Mouse (Mus musculus) spleen, adult 12 weeks (tissue): Measurements from ENCODE around the gene Prkar2a.

ENCODE experiments used
- DNase-seq: peaks from one replicate; pipeline ENCODE4 v3.0.0; 2022; ENCODE audit warnings: low spot score

Gene Prkar2a

DNA sequence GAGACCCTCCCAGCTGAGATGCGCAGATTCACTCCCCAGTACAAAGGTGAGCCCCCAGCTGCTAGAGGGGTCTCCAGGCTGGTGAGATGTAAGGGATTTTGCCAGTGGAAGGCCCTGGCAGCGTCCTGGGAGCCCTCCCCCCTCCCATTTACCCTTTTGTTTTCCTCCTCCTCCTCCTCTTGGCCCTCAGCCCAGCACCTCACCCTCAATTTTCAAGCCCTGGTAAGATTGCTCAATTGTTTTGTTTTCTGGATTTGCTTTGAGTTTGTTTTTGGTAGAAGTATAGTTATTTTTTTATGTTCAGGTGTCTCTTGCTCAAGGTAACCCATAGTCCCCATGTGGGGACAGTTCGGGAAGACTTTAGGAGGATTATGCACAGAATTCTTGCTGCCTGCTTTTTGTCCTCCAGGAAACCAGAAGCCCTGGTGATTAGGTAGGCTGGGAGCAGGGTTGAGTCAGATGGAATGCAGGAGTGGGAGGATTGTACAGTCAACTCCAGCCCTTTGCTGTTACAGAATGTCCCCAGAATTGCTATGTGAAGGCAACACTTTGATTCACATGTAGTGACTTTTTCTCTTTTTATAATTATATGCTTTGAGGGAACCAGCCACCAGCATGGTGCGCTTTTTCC, 107.4 kb downstream of the Prkar2a start:
- DNase-seq, result no peak

DNA sequence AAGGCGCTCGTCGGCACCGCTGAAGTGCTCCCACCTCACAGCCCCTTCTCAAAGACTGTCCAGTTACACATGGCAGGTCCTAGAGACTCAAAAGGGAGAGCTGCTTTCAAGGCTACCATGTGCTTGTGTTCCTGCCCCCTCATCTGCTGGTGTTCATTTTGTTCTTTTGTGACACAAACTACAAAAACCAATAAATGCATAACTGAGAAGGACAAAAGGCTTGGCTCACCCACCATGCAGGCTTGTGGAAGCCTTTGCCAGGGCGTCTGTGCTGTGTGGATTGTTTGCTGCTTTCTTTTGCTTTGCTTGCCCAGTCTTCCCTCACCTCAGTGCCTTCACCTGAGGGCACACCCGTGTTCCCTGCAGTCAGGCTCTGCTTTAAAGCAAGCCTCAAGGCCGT, 108.4 kb downstream of the Prkar2a start:
- DNase-seq, result no peak

- no peak for DNase-seq
Observed at GRCm38 (mm10) chr9:108798508-108799075, 109.5 kb downstream of the Prkar2a start.

DNA sequence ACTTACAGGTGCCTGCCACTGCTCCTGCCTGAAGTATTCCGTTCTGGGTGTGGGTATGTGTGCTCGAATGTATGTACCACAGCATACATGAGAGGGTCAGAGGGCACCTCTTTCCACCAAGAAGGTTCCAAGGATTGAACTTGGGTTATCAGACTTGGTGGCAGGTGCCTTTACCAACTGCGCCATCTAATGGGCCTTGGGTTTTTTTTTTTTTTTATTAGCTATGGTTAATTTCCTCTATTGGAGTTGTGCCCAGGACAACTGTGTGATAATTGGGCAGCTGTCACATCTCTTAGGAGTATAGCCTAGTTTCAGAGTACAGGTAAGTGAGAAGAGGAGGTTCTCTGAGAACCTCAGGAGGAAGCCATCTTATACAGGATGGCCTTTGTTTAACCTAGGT, 110.5 kb downstream of the Prkar2a start:
- no peak for DNase-seq
